Mouse (Mus musculus): Measurements from ENCODE around the gene Fcamr.

Fcamr gene

DNA sequence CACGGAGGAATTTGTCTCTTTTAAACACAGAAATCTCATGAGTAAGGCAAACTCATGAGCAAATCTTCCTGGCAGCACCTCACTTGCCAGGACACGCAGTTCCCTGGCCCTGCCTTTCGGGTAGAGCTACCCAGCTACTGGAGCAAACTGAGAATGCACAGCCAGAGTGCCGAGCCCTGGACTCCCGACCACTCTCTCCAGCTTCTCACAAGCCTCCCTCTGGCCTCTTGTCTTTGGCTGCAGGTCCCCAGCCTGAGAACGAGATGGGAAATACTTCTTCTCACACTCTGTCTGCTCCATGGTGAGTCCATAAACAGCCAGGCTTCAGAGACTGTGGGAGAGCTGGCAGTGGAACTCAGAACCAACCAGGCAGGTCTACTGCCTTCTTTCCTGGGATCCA is 2.3 kb downstream of the Fcamr start:
- DNase-seq (ENCODE audit: low spot score in 2 of 2) = no peak

- DNase-seq (ENCODE audit: low spot score in 2 of 2) = no peak
These were observed 3.6 kb downstream of the Fcamr start for GRCm38 (mm10) chr1:130804279-130804678.

DNA sequence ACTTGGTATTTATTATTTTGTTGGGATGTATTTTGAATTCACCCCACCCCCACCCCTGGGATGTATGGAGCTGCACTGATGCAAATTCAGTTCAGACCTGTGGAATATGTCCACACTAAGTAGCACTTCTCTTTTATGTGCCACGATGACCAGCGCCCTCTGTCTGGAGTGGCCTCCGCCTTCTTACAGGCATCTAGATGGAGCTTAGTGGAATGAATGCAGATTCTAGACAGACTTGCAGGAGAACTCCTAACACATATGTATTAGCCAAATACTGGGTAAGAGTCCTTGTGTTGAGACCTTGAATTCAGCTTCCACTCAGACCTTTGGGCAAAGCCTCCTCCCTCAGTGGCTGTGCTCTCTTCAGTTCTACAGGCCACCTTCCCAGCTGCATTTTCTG is 10.2 kb downstream of the Fcamr start:
- DNase-seq (ENCODE audit: low spot score in 2 of 2) = no peak

- DNase-seq (ENCODE audit: low spot score in 2 of 2) = no peak
These were observed 10.6 kb downstream of the Fcamr start for GRCm38 (mm10) chr1:130811316-130811715.

DNA sequence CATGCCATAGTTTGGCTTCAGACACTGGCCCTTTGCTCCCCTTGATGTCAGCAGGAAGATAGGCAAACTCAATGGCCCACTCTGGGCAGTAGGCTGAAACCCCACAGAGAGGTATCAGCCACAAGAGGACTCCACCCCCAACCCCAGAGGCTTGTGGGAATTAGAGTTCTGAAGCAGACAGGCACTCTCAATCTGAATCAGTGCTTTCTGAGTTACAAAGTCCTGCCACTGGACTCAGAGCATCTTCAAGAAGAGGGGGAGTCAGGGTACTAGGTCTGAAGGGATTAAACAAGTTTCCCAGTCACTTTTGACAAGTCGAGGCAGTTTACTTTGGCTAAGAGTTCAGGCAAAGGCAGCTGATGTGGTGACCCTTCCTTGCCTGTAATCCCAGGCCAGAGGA is 19.0 kb downstream of the Fcamr start:
- DNase-seq (ENCODE audit: low spot score in 2 of 2) = no peak

- no peak for DNase-seq (ENCODE audit: low spot score in 2 of 2)
These were observed 19.8 kb downstream of the Fcamr start for GRCm38 (mm10) chr1:130820316-130821148.

- no peak for DNase-seq (ENCODE audit: low spot score in 2 of 2)
These were observed 20.4 kb downstream of the Fcamr start for GRCm38 (mm10) chr1:130821149-130821471.

DNA sequence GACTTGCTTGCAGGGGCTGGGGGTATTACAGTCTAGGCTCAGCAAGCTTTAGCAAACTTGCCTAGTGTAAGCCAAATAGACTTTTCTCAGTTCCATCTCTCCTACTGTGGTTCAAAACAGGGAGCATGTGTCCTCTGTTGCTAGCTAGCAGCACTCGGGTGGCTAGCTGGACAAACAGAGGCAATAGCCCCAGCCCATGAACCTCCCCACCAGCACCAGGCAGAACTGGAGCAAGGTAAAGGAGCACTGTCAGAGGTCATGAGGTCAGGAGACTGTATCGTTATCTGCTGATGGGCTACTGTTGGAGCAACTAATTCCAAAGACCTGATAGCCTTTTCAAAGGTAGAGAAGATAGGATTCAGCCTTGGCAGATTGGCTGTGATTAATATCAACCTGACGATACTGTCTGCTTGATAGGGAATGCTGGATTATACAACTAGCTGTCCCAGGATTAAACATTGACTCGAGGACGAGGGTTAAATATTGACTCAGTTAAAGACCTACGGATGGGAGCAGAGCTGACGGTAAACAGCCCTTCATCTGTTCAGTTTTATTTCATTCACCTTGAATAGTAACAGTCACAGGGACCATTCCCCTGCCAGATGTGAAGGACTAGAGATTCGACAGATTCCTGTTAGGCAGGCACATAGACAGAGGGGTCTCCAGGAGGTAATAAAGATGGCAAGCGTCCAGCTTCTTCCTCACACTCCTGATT is 21.4 kb downstream of the Fcamr start:
- no peak for DNase-seq (ENCODE audit: low spot score in 2 of 2)

DNA sequence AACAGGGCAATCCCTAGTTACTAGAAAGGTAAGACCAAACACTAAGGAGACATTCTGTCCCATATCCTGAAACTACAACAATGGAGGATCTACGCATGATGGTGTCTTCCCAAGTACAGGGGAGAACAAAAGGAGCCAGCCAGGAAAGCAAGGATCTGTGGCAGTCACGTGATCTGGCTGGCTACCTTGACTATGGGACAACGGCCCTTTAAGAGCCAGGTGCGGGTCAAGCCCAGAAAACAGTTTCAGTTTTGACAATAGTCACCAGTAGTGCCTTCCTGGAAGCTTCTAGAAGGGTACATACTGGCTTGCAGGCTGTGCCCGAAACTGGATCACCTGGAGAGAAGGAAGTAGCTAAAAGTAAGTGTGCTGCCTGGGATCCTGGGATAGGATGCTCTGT is 25.7 kb downstream of the Fcamr start, which contains the start of gene Pigr:
Gene Pigr, plus strand, starts transcription at position 237 of the 400 bp plus-strand sequence.
- no peak for DNase-seq (ENCODE audit: low spot score in 2 of 2)

- DNase-seq (ENCODE audit: low spot score in 2 of 2) = no peak
These were observed 28.0 kb downstream of the Fcamr start for GRCm38 (mm10) chr1:130828656-130829055.

- DNase-seq (ENCODE audit: low spot score in 2 of 2) = no peak
These were observed 29.5 kb downstream of the Fcamr start for GRCm38 (mm10) chr1:130829906-130830830.

GRCm38 (mm10) chr1:130832230-130833149 is 31.8 kb downstream of the Fcamr start:
- DNase-seq (ENCODE audit: low spot score in 2 of 2) = no peak

DNA sequence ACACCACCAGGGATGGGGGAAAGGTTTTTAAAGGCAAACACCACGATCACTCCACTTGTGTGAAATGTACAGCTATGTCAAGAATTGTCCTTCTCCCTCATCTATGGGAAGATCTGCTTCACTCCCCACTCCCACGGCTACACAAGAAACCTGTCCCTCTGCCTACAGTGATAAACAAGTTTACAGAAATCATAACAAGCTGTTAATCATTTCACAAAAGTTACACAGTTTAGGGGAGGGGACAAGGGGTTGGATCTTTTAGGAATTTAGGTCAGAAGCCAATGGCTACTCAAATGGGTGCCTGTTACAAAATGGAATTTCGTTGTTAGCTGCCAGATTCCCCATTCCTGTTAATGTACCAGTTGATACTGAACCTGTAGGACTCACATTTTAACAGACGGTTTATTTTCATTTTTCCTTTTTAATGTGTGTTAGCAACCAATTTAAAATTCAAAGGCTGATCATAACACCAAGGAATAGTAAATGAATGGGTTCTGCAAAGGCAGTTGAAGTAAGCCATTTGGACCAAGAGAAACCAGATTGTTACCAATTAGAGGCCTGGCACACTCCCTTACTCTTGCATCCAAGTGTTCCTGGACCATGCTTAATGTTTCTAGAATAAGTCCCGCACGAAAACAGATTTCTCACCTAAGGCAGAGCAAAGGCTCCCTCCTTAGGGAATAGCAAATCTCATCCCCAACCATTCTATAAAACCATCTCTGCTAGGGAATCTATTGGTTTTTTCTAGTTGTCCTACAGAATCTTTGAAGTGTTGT is 34.6 kb downstream of the Fcamr start:
- no peak for DNase-seq (ENCODE audit: low spot score in 2 of 2)

- DNase-seq (ENCODE audit: low spot score in 2 of 2) = no peak
These were observed 37.6 kb downstream of the Fcamr start for GRCm38 (mm10) chr1:130838288-130838687.

GRCm38 (mm10) chr1:130840599-130841379 is 40.1 kb downstream of the Fcamr start:
- no peak for DNase-seq (ENCODE audit: low spot score in 2 of 2)

DNA sequence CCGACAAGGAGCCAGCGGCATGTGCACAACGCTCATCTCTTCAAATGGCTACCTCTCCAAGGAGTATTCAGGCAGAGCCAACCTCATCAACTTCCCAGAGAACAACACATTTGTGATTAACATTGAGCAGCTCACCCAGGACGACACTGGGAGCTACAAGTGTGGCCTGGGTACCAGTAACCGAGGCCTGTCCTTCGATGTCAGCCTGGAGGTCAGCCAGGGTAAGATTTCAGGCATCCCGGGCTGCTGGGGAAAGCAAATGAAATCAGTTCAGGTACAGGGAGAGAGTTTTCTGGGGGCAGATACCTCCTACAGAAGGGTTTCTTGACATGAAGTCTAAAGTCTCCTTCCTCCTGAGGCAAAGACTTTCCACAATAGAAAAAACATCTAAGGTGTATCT is 40.9 kb downstream of the Fcamr start:
- DNase-seq (ENCODE audit: low spot score in 2 of 2) = no peak

GRCm38 (mm10) chr1:130844516-130844915 is 43.8 kb downstream of the Fcamr start:
- DNase-seq (ENCODE audit: low spot score in 2 of 2) = no peak

GRCm38 (mm10) chr1:130849530-130850214 is 49.0 kb downstream of the Fcamr start:
- peak in 1 of 2 experiments; percentile 22 for DNase-seq (ENCODE audit: low spot score in 2 of 2)

DNA sequence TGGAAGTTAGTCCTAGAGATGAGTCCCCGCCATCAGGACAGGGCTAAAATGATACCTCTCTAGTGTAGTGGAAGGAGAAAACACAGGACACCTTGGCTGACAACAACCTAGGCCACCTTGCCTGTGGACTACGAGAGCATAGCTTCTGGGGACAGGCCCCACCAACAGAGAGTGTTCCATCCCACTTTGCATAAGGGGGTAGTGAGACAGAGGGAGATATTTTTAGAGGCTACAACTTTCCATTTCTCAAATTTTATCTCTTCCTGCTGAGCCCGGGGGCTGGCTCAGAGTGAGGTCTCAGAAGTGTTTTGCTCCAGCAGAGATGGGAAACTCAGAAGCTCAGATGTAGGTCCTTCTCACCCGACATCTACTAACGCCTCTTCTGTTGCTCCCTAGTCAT is 49.7 kb downstream of the Fcamr start:
- DNase-seq (ENCODE audit: low spot score in 2 of 2) = no peak
